Mouse (Mus musculus): ENCODE measurements around the gene Gm4131. TPM values are rescaled to one million over a fixed set of nuclear protein-coding genes. Genes with fewer than 3 reads are reported as not detected.

The Gm4131 gene
- total RNA-seq, 1 experiment = not detected

GRCm38 (mm10) chr14:62600109-62600522, 33.4 kb upstream of the Gm4131 start:
- in situ Hi-C loops (cut with MboI; ENCODE audit: low sequenced_read_pairs in 2 of 2, unreplicated experiment in 2 of 2) = no loop called here
- H3K36me3 ChIP-seq (ENCODE audit: control insufficient read depth, insufficient read depth, low read length, poor library complexity, severe bottlenecking) = no peaks in the 10 kb centered on the region
- no peak overlapping the region for H3K27ac ChIP-seq (ENCODE audit: insufficient read depth, low read depth, low read length, poor library complexity, severe bottlenecking)
- H3K4me3 ChIP-seq (ENCODE audit: insufficient read depth in 1 of 2, low read depth in 1 of 2, low read length in 2 of 2, poor library complexity in 1 of 2, severe bottlenecking in 1 of 2) = no peak overlapping the region
- TF ChIP-seq MAFK (IDR thresholded peaks at IDR 0.05; ENCODE audit: insufficient read depth, low read depth, low read length) = no peak
- TF ChIP-seq HCFC1 (IDR thresholded peaks at IDR 0.05; ENCODE audit: borderline replicate concordance, insufficient read depth, low read length) = no peak
- no peak for TF ChIP-seq ZC3H11A (IDR thresholded peaks at IDR 0.05; ENCODE audit: borderline replicate concordance, low read depth, low read length)
- no peak for TF ChIP-seq ZNF384 (IDR thresholded peaks at IDR 0.05; ENCODE audit: low read depth, low read length)
- no peak for TF ChIP-seq CHD2 (IDR thresholded peaks at IDR 0.05; ENCODE audit: low read depth, low read length)
- H3K9ac ChIP-seq (ENCODE audit: insufficient read depth, low read depth, low read length, poor library complexity, severe bottlenecking) = no peak overlapping the region
- H3K9me3 ChIP-seq (ENCODE audit: control insufficient read depth, insufficient read depth, low read depth, low read length) = no peaks in the 10 kb centered on the region
- no peaks in the 10 kb centered on the region for H3K4me1 ChIP-seq (ENCODE audit: control insufficient read depth in 2 of 2, insufficient read depth in 2 of 2, low read length in 2 of 2, poor library complexity in 1 of 2)
- DNase-seq (ENCODE audit: low read depth, low spot score) = no peak

GRCm38 (mm10) chr14:62585338-62585737, 18.6 kb upstream of the Gm4131 start:
- H3K4me3 ChIP-seq (ENCODE audit: insufficient read depth in 1 of 2, low read depth in 1 of 2, low read length in 2 of 2, poor library complexity in 1 of 2, severe bottlenecking in 1 of 2) = no peak overlapping the region
- in situ Hi-C loops (cut with MboI; ENCODE audit: low sequenced_read_pairs in 2 of 2, unreplicated experiment in 2 of 2) = no loop called here
- no peak overlapping the region for H3K27ac ChIP-seq (ENCODE audit: insufficient read depth, low read depth, low read length, poor library complexity, severe bottlenecking)
- no peaks in the 10 kb centered on the region for H3K36me3 ChIP-seq (ENCODE audit: control insufficient read depth, insufficient read depth, low read length, poor library complexity, severe bottlenecking)
- H3K4me1 ChIP-seq (ENCODE audit: control insufficient read depth in 2 of 2, insufficient read depth in 2 of 2, low read length in 2 of 2, poor library complexity in 1 of 2) = no peaks in the 10 kb centered on the region; a peak in 2 of 4 replicates
- no peaks in the 10 kb centered on the region for H3K9me3 ChIP-seq (ENCODE audit: control insufficient read depth, insufficient read depth, low read depth, low read length)
- H3K9ac ChIP-seq (ENCODE audit: insufficient read depth, low read depth, low read length, poor library complexity, severe bottlenecking) = no peak overlapping the region
- no peak for DNase-seq (ENCODE audit: low read depth, low spot score)
- TF ChIP-seq ZNF384 (IDR thresholded peaks at IDR 0.05; ENCODE audit: low read depth, low read length) (no peak), CHD2 (IDR thresholded peaks at IDR 0.05; ENCODE audit: low read depth, low read length) (no peak), HCFC1 (IDR thresholded peaks at IDR 0.05; ENCODE audit: borderline replicate concordance, insufficient read depth, low read length) (no peak), MAFK (IDR thresholded peaks at IDR 0.05; ENCODE audit: insufficient read depth, low read depth, low read length) (no peak), ZC3H11A (IDR thresholded peaks at IDR 0.05; ENCODE audit: borderline replicate concordance, low read depth, low read length) (no peak)

GRCm38 (mm10) chr14:62584637-62585036, 17.9 kb upstream of the Gm4131 start:
- in situ Hi-C loops (cut with MboI; ENCODE audit: low sequenced_read_pairs in 2 of 2, unreplicated experiment in 2 of 2) = no loop called here
- no peak overlapping the region for H3K27ac ChIP-seq (ENCODE audit: insufficient read depth, low read depth, low read length, poor library complexity, severe bottlenecking)
- H3K9ac ChIP-seq (ENCODE audit: insufficient read depth, low read depth, low read length, poor library complexity, severe bottlenecking) = no peak overlapping the region
- no peak for TF ChIP-seq CHD2 (IDR thresholded peaks at IDR 0.05; ENCODE audit: low read depth, low read length)
- no peak for TF ChIP-seq ZC3H11A (IDR thresholded peaks at IDR 0.05; ENCODE audit: borderline replicate concordance, low read depth, low read length)
- no peak for TF ChIP-seq ZNF384 (IDR thresholded peaks at IDR 0.05; ENCODE audit: low read depth, low read length)
- no peak for TF ChIP-seq HCFC1 (IDR thresholded peaks at IDR 0.05; ENCODE audit: borderline replicate concordance, insufficient read depth, low read length)
- H3K4me3 ChIP-seq (ENCODE audit: insufficient read depth in 1 of 2, low read depth in 1 of 2, low read length in 2 of 2, poor library complexity in 1 of 2, severe bottlenecking in 1 of 2) = no peak overlapping the region
- H3K9me3 ChIP-seq (ENCODE audit: control insufficient read depth, insufficient read depth, low read depth, low read length) = no peaks in the 10 kb centered on the region
- no peak for DNase-seq (ENCODE audit: low read depth, low spot score)
- no peaks in the 10 kb centered on the region for H3K36me3 ChIP-seq (ENCODE audit: control insufficient read depth, insufficient read depth, low read length, poor library complexity, severe bottlenecking)
- H3K4me1 ChIP-seq (ENCODE audit: control insufficient read depth in 2 of 2, insufficient read depth in 2 of 2, low read length in 2 of 2, poor library complexity in 1 of 2) = no peaks in the 10 kb centered on the region; a peak in 2 of 4 replicates

- H3K4me1 ChIP-seq (ENCODE audit: control insufficient read depth in 2 of 2, insufficient read depth in 2 of 2, low read length in 2 of 2, poor library complexity in 1 of 2) = no peaks in the 10 kb centered on the region; a peak in 1 of 4 replicates
Observed at GRCm38 (mm10) chr14:62581768-62582167, 15.0 kb upstream of the Gm4131 start.

DNA sequence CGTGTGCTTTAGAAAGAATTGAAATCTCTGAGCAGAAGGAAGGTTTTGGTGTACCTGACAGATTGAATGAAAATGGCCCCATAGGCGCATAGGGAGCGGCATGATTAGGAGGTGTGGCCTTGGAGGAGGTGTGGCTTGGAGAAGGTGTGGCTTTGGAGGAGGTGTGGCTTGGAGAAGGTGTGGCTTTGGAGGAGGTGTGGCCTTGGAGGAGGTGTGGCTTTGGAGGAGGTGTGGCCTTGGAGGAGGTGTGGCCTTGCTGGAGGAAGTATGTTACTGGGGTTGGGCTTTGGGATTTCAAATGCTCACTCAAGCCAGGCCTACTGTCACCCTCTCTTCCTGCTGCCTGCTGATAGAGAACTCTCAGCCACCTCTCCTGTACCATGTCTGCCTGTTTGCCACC, 14.2 kb upstream of the Gm4131 start:
- H3K27ac ChIP-seq (ENCODE audit: insufficient read depth, low read depth, low read length, poor library complexity, severe bottlenecking) = no peak overlapping the region
- peak; percentile 78 for DNase-seq (ENCODE audit: low read depth, low spot score)
- H3K9me3 ChIP-seq (ENCODE audit: control insufficient read depth, insufficient read depth, low read depth, low read length) = no peaks in the 10 kb centered on the region
- no peaks in the 10 kb centered on the region; a peak in 1 of 4 replicates for H3K4me1 ChIP-seq (ENCODE audit: control insufficient read depth in 2 of 2, insufficient read depth in 2 of 2, low read length in 2 of 2, poor library complexity in 1 of 2)
- TF ChIP-seq CHD2 (IDR thresholded peaks at IDR 0.05; ENCODE audit: low read depth, low read length) = no peak
- TF ChIP-seq MAFK (IDR thresholded peaks at IDR 0.05; ENCODE audit: insufficient read depth, low read depth, low read length) = no peak
- TF ChIP-seq HCFC1 (IDR thresholded peaks at IDR 0.05; ENCODE audit: borderline replicate concordance, insufficient read depth, low read length) = no peak
- TF ChIP-seq ZNF384 (IDR thresholded peaks at IDR 0.05; ENCODE audit: low read depth, low read length) = no peak
- TF ChIP-seq ZC3H11A (IDR thresholded peaks at IDR 0.05; ENCODE audit: borderline replicate concordance, low read depth, low read length) = no peak
- no peaks in the 10 kb centered on the region for H3K36me3 ChIP-seq (ENCODE audit: control insufficient read depth, insufficient read depth, low read length, poor library complexity, severe bottlenecking)
- H3K4me3 ChIP-seq (ENCODE audit: insufficient read depth in 1 of 2, low read depth in 1 of 2, low read length in 2 of 2, poor library complexity in 1 of 2, severe bottlenecking in 1 of 2) = no peak overlapping the region
- in situ Hi-C loops (cut with MboI; ENCODE audit: low sequenced_read_pairs in 2 of 2, unreplicated experiment in 2 of 2) = no loop called here
- no peak overlapping the region for H3K9ac ChIP-seq (ENCODE audit: insufficient read depth, low read depth, low read length, poor library complexity, severe bottlenecking)

More at GRCm38 (mm10) chr14:62581768-62582167, 15.0 kb upstream of the Gm4131 start:
- in situ Hi-C loops (cut with MboI; ENCODE audit: low sequenced_read_pairs in 2 of 2, unreplicated experiment in 2 of 2) = no loop called here
- Histone ChIP-seq H3K4me3 (ENCODE audit: insufficient read depth in 1 of 2, low read depth in 1 of 2, low read length in 2 of 2, poor library complexity in 1 of 2, severe bottlenecking in 1 of 2) (no peak overlapping the region), H3K9ac (ENCODE audit: insufficient read depth, low read depth, low read length, poor library complexity, severe bottlenecking) (no peak overlapping the region), H3K36me3 (ENCODE audit: control insufficient read depth, insufficient read depth, low read length, poor library complexity, severe bottlenecking) (no peaks in the 10 kb centered on the region), H3K9me3 (ENCODE audit: control insufficient read depth, insufficient read depth, low read depth, low read length) (no peaks in the 10 kb centered on the region), H3K27ac (ENCODE audit: insufficient read depth, low read depth, low read length, poor library complexity, severe bottlenecking) (no peak overlapping the region)
- TF ChIP-seq HCFC1 (IDR thresholded peaks at IDR 0.05; ENCODE audit: borderline replicate concordance, insufficient read depth, low read length) (no peak), ZC3H11A (IDR thresholded peaks at IDR 0.05; ENCODE audit: borderline replicate concordance, low read depth, low read length) (no peak), ZNF384 (IDR thresholded peaks at IDR 0.05; ENCODE audit: low read depth, low read length) (no peak), MAFK (IDR thresholded peaks at IDR 0.05; ENCODE audit: insufficient read depth, low read depth, low read length) (no peak), CHD2 (IDR thresholded peaks at IDR 0.05; ENCODE audit: low read depth, low read length) (no peak)
- DNase-seq (ENCODE audit: low read depth, low spot score) = no peak

All from ES-E14 (cell line).